Mouse (Mus musculus): ENCODE data around the gene Col4a1.

The Col4a1 gene

DNA sequence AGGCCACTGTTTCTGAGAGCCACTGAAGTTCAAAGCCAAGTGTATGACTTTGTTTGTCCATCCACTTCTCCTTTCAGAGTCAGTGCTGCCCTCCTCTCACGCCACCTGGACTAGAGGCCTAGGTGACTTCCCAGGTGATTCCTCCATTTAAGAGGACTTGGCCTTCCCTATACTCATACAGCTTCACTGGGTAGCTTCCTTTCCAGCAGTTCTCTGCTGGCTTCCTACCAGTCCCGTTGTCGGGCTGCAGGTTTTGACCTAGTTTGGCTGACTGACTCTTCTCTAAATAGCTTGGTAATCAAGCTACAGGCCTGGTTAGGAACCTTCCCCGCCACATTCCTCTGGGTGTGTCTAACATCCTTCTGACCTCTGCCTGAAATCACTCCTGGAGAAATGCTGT is 18.9 kb upstream of the Col4a1 start:
- DNase-seq (ENCODE audit: low spot score), result no peak

DNA sequence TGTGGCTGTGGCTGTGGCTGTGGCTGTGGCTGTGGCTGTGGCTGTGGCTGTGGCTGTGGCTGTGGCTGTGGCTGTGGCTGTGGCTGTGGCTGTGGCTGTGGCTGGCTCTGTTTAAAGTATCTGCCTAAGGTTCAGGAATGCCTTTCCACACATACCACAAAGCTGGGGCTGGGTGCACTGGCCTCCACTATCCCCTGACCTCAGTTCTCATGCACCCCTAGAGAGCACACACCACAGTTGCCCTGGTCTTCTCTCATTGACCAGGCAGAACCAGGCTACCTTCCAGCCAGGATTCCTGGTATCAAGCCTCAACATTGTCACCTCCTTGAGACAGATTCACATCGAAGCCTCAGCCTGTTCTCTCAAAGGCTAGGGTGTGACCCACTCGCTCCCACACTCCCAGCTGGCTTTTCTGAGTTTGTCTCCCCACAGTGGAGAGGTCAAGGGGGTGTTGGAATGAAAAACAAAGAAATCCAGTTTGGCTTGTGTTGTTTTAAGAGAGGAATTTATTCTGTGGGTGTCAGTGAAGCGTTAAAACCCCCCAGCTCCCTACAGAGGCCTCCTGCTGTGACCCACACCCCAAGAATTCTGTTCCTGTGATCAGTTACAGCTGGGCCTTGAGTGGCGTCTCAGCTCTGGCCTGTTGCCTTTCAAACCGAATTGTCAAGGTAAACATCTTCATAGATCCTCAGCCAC is 15.2 kb upstream of the Col4a1 start:
- no peak for DNase-seq (ENCODE audit: low spot score)

DNA sequence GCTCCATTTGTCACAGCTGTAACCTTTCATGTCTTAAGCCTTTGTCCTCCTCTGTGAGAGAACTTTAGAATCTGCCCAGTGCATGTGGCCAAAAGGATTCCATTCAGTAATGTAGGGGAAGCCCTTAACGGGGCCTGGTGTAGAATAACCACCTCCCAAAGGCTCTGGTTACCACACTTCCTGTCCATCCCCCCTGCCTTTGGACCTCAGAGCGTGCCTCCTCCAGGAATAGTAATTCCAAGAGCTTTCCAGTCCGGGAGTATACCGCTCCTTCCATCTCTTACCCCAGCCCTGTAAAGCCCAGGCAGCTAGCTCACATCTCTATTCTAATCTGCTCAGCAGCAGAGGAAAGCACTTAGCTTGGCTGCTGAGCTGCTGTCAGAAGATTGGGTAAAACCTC is 14.7 kb upstream of the Col4a1 start:
- DNase-seq (ENCODE audit: low spot score), result no peak

DNA sequence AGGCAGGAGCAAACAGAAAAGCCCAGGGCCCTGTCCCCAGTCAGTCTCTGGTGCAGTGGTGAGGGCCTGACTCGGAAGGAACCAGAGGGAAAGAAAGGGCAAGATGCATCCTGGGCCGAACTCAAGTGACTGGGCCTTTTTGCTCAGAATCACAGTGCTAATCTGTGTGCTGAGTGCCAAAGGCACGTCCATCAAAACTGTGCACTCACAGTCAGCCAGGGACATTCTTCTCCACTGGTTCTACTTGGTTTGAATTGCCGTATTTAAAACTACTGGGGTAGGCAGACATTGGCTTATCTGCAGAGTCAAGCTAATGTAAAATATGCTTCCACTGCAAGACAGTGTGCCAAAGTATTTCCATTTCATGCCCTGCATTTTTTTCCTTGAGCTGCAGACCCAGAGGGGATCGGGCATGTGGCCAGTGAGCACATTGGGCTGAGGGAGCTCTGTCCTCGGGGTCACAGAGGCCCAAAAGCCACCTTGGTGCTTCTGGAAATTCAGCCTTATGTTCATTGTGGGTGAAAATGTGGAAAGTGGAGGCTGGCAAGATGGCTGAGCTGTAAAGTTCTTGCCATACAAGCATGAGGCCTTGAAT is 12.3 kb upstream of the Col4a1 start:
- DNase-seq (ENCODE audit: low spot score), result no peak

DNA sequence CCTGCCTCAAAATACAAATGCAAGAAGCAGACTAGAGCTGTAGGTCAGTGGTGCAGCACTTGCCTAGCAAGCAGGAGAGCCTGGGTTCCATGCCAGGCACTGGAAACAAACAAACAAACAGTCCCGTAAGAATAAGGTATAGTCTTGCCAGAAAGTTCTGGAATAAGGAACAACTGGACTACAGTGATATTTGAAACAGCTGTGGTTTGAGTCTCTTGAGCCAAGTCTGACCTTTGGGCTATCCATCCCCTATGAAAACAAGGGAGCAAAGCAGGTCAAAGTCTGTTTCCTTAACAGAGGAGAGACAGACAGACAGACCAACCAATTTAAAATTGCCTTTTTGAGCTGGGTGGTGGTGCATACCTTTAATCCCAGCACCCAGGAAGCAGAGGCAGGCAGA is 11.1 kb upstream of the Col4a1 start:
- DNase-seq (ENCODE audit: low spot score), result no peak

DNA sequence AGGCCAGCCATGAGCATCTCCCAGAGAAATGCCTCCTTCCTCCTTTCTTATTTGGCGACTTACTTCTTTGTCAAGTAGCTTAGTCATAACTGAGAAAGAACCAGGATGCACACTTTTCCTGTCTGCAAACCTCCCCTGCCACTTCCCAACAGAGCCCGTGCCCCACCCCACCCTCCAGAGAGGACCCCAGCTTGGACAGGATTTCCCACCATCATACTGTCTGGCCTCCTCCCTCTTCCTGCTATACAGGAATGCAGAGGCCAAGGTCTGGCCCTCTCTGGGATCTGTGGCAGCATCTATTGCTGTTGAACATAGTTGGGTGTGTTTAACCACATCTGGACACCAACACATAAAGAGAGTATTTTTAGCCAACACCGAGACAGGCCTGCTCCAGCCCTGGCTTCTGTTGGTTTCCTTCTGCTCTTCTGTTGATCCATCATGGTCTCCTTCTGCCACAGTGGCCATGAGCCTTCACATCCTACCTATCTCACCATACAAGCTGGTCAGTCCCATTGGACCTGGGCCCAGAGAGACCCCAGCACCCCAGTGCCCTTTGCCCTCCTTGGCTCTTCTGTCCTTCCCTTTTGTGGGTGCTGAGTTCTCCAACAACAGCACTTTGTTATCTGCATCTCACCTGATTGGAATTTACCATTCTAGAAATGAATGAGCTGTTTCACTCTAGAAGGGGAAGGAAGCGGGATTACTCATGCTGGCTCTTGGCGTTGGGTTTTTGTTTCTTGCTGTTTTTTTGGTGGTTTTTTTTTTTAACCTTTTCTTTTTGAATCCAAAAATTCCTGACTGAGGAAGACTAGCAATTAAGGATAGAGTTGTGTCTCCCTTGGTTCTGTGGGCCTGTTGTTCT is 10.3 kb upstream of the Col4a1 start:
- no peak for DNase-seq (ENCODE audit: low spot score)

DNA sequence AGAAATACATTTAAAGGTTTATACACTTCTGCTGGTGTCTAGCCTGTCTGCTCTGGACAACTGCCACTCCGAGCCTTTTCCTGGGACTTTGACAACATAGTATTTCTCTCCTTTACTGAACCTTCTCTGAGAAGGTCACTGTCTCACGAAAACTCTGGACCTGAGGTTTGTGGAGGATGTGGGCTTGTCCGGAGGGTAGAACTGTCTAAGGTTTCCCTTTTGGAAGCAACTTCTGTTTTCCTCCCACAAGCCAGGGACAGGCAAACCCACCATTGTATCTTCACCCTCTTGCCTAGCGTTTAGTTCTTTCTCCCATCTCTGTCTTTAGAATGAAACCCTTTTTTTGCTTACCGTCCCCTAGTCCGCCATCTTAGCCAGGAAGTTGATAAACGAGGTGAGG is 9.2 kb upstream of the Col4a1 start:
- DNase-seq (ENCODE audit: low spot score), result no peak

DNA sequence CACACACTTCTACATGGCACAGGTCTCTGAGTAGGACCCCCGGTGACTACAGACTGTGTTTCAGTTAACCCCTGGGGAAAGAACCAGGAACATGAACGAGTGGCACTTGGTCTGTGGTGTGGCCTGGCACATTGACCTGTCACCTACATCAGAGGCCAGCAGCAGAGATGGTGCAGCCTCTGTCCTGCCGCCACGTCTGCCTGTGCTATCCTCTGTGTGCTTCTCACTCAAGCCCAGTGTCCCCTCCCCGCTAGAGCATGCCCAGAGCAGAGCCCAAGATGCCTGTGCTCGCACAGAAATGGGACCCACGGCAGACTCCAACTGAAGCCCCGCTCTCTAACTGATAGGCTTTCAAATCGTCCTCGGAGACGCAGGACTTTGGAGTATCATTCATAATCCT is 6.8 kb upstream of the Col4a1 start:
- DNase-seq (ENCODE audit: low spot score), result no peak

DNA sequence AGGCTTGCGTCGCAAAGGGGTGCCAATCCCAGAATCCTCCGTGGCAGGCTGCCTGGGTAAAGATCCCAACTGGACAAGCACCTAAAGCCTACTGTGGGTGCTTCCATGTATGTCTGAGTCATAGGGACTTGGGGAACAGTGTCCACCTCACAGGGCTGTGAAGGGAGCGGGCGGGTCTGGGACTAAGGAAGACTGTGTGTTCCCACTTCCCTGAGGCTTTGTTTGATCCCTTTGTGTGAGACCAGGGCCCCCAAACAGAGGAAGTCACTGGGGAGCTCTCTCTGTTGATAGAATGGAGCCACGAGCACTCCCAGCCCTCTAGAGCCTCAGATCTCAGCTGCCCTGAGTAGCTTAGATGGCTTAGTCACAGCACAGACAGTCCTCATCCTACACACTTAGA is 3.5 kb upstream of the Col4a1 start:
- no peak for DNase-seq (ENCODE audit: low spot score)

DNA sequence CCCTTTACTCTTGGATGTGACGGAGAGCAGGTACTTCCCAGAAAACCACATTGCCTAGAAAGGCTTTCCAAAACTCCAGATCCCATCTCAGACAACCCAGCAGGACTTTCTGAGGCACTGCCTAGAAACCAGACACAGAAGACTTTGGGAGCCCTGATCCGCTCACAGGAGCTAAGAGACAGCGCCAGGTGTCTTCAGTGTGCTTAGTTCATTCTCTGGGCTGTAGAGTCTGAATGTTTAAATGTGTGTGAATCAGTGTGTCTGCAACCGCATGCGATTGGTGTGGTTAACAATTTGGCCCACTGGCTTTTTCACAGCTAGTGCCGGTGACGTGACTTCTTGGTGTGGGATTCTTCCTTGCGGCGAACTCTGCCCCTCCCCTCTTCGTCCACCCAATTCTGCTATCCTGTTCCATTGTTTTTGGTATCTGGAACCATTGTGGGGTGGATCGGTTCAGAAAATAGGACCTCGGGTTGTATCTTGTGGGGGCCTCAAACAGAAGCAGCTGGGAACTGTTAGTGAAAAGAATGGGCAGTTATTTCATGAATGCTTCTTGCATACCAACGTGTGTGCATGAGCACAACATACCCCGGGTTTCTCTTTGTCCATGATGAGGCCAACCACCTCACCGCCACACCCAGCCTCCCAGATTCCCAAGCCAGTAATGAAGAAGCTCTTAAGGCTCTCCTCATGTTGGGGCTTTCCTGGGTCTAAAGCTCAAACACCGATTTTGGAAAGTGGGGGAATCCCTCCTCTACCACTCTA is 2.7 kb upstream of the Col4a1 start:
- no peak for DNase-seq (ENCODE audit: low spot score)

DNA sequence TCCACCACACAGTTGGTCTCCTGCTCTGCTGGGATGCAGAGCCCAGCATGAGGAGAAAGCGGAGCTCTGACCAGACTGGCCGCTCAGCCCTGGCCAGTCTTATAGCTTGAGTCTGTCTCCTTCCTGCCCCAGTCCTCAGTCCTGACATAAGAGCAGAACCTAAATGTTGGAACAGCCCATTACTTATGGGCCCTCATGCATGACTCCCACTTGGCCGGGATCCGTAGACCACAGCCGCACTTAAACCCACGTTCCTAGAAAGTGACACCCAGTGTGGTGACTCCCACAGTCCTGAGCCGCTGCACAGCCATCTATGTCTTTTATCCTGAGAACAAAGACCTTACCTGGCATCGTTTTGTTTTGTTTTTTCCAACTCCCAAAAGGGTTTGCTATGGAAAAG is 2.0 kb upstream of the Col4a1 start:
- no peak for DNase-seq (ENCODE audit: low spot score)

DNA sequence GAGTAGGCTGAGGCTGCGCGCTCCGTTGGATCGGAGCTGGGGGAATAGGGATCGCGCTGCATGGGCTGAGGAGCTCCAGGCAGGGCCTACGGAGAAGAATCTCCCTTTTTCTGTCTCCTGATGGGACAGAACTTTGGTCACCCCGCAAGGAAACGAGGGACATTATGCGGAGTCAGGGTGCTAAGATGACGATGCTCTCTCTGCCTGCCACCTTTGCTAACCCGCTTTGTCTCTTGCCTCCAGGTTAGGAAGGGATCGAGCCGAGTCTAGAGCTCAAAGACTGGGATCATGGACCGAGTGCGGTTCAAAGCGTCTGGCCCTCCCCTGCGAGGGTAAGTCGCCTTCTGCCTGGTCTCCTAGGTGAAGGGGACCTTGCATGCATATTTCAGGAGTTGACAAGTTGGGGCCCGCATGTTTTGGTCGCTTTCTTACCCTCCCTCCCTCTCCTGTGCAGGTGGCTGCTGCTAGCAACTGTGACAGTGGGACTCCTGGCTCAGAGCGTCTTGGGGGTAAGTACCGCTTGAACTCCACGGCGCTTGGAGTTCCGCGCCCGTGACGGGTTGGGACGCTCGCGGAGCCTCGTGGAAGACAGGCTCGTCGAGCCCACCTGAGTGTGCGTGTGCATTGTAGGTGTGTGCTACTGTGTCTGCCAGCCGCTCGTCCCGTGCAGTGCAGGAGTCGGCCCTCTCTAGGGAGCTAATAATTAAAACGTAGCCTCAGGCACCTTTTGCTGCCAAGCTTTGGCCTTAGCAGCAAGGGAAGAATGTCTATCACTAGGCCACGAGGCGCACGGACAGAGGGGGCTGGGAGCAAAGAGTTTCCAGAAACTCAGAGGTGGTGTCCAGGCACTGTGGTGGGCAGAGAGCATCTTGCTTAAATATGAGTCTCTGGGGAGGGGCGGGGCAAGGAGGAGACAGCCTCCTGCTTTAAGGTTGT is 818 bp upstream of the Col4a1 start:
- DNase-seq (ENCODE audit: low spot score), result peak; percentile 25

DNA sequence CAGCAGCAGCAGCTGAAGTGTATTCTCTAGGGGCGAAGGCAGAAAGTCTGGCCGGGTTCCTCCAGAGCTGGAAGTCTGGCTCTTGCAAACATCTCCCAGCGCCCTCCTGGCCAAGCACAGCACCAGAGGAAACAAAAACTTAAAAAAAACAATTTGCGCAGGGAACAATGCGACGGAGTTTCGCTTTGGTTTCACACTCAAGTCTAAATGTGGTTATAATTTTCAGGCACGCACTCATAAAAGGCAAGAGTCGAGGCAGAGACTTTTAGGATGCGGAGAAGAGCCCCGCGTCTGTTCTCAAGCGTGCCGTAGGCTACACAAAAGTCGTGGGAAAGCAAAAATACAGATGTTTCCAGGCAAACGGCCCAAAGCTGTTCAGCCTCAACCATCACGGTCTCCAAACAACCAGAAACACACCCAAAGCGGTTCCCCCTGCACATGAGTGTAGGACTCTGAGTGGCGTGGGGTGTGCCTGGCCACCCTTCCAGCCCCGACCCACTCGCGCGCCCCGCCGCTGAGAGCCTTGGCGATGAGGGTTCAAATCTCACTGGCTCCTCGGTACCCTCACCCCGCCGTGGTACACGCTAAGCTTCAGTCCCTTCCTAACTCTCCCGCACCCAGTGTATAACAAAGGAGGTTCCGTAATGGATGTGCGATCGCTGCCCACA is 811 bp downstream of the Col4a1 start:
- peak; percentile 41 for DNase-seq (ENCODE audit: low spot score)

DNA sequence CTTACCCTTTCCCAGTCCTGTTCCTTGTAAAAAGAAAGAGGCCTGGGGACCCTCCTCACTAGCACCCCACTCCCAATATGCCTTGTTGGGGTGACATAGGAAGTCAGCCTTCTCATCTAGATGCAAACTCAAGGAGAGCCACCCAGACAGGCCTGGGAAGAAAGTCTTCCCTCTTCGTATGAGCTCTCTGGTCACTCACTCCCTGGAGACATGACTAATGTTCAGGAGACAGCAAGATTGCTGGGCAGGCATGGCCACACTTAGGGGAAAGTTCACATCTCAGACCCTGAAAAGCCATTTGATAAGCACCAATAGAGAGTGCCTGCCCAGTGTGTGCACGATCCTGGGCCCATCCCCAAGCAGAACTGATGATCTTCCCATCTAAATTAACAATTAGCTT is 2.6 kb downstream of the Col4a1 start:
- DNase-seq (ENCODE audit: low spot score), result no peak

DNA sequence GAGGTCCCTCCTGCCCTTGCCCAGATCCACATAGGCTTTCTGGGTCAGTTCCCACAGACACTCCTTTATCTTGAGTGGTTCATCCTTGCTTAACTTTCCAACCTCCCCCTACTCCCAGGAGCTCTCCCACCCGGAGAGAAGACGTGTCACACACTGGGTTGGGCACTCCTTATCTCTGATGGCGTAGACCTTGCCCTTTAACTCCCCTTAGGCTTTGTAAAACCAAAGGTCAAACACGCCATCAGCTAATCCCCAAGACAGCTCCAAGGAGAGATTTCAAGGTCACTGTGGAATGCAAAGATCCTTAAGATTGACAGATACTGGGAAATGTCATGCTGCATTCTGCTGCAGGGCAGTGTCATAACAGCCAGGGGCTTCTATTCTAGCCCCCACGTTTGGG is 3.4 kb downstream of the Col4a1 start:
- DNase-seq (ENCODE audit: low spot score), result no peak

DNA sequence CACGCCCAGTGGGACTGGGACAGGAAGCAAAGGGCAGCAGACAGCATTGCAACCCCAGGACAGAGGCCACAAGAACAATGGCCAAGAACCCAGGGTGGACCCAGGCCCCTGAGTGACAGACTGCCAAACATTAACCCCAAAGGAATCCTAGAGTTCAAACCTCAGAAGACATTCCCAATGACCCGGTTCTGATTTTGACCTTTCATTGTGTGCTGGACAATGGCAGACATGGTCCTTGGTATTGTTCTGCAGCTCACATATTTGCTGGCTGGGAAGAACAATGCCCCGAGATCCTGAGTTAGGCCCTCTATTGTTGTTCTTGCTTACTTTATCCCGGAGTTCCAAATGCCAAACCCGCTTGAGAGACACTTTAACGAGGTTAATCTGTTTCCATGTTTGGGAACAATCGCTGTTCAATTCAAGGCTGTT is 4.0 kb downstream of the Col4a1 start:
- no peak for DNase-seq (ENCODE audit: low spot score)

DNA sequence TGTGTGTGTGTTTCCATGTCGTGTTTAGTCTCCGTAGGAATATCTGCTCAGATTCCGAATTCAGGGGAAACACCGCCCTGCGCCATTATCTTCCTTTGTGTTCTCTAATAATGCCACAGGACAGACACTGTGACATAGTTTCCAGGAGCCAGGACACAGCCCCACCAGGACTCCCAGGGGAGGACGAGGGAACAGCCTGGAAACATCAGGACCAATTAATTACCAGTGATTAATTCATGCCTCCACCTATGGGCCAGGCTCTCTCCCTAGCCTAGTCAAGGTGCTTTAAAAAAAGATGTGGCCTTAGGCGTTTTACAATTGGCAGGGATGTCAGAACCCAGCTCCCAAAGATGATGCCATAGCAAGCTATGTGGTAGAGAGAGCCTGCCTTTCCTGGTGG is 5.2 kb downstream of the Col4a1 start:
- DNase-seq (ENCODE audit: low spot score), result no peak

DNA sequence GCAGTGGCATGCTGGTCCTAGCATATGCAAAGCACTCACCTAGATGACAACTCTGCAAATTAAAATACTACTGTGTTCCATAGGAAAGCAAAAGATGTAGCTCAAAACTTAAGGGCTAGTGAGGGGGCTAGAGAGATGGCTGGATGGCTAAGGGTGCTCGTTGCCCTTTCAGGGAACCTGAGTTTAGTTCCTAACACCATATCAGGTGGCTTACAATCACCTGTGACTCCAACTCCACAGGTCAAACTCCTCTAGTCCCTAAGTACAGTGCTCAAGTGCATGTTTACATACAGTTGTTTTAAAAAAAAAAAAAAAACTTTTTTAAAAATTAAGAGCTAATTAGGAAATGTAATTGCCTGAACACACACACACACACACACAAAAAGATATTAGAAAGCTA is 7.1 kb downstream of the Col4a1 start:
- DNase-seq (ENCODE audit: low spot score), result no peak

DNA sequence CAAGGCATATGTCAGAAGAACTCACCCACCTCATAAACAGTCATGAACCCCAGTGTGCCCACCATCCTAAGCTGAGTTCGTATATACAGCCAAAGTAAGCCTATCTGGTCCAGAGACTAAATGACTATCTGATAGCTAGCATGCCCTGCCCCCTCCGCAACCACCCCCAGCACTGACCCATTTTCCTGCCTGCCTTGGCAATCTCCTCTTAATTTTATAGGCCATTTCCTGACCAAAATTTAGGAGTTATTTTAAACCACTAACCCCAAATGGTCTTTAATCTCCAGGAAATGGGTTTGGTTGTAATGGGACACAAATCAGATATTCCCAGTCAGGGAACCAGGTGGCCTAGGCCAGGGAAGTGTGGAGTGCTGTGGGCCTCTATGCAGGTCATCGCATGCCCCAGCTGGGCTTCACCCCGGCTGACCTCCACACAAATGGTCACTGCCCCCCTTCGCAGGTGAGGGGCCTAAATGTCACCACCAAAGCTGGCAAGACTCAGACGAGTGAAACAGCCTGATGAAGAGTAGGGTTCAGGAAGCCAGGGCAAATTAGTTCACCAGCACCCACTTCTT is 8.5 kb downstream of the Col4a1 start:
- DNase-seq (ENCODE audit: low spot score), result no peak

DNA sequence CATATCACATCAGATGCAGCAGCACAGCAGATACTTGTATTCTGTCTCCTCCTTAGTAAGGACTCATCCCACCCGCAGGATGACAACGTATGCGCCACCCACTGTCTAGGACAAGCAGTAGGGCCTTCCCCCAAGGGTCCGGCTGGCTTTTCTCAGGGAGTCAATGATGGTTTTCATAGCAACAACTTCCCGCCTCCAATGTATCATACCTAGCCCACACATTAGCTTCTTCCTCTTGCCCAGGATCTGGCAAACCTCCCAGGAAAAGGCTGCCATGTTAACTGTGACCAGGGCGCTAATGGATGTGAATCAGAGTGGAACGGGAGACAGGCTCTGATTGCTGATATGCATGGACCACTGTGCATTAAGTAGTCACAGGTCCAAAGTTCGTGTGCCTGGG is 12.2 kb downstream of the Col4a1 start:
- DNase-seq (ENCODE audit: low spot score), result no peak

DNA sequence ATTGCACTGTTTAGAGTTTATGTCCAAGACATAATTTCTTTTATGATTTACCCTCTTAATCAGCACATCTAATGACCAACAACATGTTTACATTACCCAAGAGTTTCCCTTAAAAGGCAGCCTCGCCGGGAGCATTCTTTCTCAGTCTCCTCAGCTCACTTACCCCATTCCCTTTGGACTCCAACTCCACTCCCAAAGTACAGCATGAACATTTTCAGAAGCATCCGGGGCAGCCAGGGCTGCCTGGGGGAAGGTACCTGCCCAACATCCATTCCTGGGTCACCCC is 13.4 kb downstream of the Col4a1 start:
- DNase-seq (ENCODE audit: low spot score), result no peak

Measured in ovary, postnatal 36 days (tissue).